17 mouse cellular contexts compared by ENCODE assay signal in the genomic region with DNA sequence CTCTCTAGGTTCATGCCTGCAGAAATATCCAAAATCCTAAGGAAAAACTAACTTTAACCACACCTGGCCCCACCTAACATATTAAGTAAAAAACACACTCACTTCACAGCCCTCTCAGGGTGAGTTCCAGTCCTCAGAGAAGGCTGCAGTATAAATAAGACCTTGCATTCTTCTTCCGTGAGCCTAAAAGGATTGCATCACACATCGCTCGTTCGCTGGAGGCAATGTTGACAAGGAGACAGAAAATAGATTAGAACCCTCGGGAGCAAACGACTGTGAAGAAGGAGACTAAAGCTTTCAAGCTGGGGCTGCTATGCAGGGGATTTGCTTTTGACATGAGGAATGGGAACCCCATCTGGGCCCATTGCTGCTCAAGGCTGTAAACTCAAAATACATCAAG. TPM values are rescaled to one million over a fixed set of nuclear protein-coding genes. Genes with fewer than 3 reads are reported as not detected.
DNase-seq lines count a peak whose midpoint lies in the region; ATAC-seq and TF ChIP-seq lines count a peak whose summit lies in the region.
"Had no signal": no experiment of that assay in that cellular context is flagged by ENCODE, and none has a peak within 500 bp of the region (broad histone marks: within the 10 kb centered on the region; RNA-seq: fewer than 3 reads in every experiment).

No protein-coding gene starts in this region.

- no peaks in the 10 kb centered on the region for H3K27me3 ChIP-seq in embryonic facial prominence, embryonic 14.5 days (replicated peaks; ENCODE audit: control insufficient read depth, insufficient read depth, low read length)
- no peaks in the 10 kb centered on the region for H3K27me3 ChIP-seq in embryonic facial prominence, embryonic 10.5 days (replicated peaks; ENCODE audit: low read depth, poor library complexity, severe bottlenecking)
- H3K27me3 ChIP-seq in lung, embryonic 15.5 days, result no peaks in the 10 kb centered on the region
- H3K27me3 ChIP-seq in midbrain, postnatal 0 days (ENCODE audit: insufficient read depth, low read length), result no peaks in the 10 kb centered on the region

- peak overlapping the region; percentile 39 for H3K27ac ChIP-seq in embryonic facial prominence, embryonic 14.5 days (replicated peaks; ENCODE audit: low read depth, low read length)
- no peak overlapping the region for H3K27ac ChIP-seq in embryonic facial prominence, embryonic 10.5 days (replicated peaks)
- H3K27ac ChIP-seq in lung, embryonic 15.5 days, result 0 out of 2 replicates have a peak overlapping the region, but pooled peaks have one; percentile 25
- no peak overlapping the region for H3K27ac ChIP-seq in midbrain, postnatal 0 days (ENCODE audit: low read depth, low read length)
- H3K27ac ChIP-seq: layer of hippocampus, adult 2 months had no signal

- H3K4me3 ChIP-seq in embryonic facial prominence, embryonic 14.5 days (ENCODE audit: low read depth, low read length), result no peak overlapping the region
- H3K4me3 ChIP-seq in embryonic facial prominence, embryonic 10.5 days, result no peak overlapping the region
- no peak overlapping the region for H3K4me3 ChIP-seq in lung, embryonic 15.5 days
- H3K4me3 ChIP-seq in midbrain, postnatal 0 days (ENCODE audit: low read depth, low read length), result no peak overlapping the region
- H3K4me3 ChIP-seq: layer of hippocampus, adult 2 months had no signal

- no peak overlapping the region for H3K4me2 ChIP-seq in embryonic facial prominence, embryonic 14.5 days (ENCODE audit: low read depth, low read length)
- no peak overlapping the region for H3K4me2 ChIP-seq in lung, embryonic 15.5 days
- H3K4me2 ChIP-seq in midbrain, postnatal 0 days (ENCODE audit: low read depth, low read length, poor library complexity, severe bottlenecking), result no peak overlapping the region
- H3K4me2 ChIP-seq: heart, embryonic 11.5 days; liver, embryonic 11.5 days had no signal

- peak; percentile 72 for DNase-seq in embryonic facial prominence, embryonic 14.5 days (ENCODE audit: low spot score)
- DNase-seq in embryonic facial prominence, embryonic 10.5 days (ENCODE audit: low spot score), result no peak
- no peak for DNase-seq in lung, postnatal 10 days
- peak; percentile 40 for DNase-seq in adrenal gland, postnatal 14 days
- peak; percentile 30 for DNase-seq in midbrain, postnatal 0 days (ENCODE audit: low spot score)
- no peak for DNase-seq in heart, adult 18-20 months
- DNase-seq in thymus, postnatal 10 days (ENCODE audit: low spot score in 2 of 2), result no peak
- DNase-seq: cerebellum, adult 11-12 months; cerebellum, postnatal 36 days; kidney, postnatal 10 days; thymus, adult 18-20 months had no signal

- H3K36me3 ChIP-seq in embryonic facial prominence, embryonic 14.5 days (ENCODE audit: control insufficient read depth, insufficient read depth, low read length), result no peaks in the 10 kb centered on the region
- no peaks in the 10 kb centered on the region for H3K36me3 ChIP-seq in embryonic facial prominence, embryonic 10.5 days (replicated peaks)
- no peaks in the 10 kb centered on the region for H3K36me3 ChIP-seq in lung, embryonic 15.5 days
- no peaks in the 10 kb centered on the region for H3K36me3 ChIP-seq in midbrain, postnatal 0 days (ENCODE audit: insufficient read depth, low read length)

- H3K9me3 ChIP-seq in embryonic facial prominence, embryonic 14.5 days (ENCODE audit: control insufficient read depth, low read length), result no peaks in the 10 kb centered on the region
- no peaks in the 10 kb centered on the region for H3K9me3 ChIP-seq in embryonic facial prominence, embryonic 10.5 days
- no peaks in the 10 kb centered on the region for H3K9me3 ChIP-seq in lung, embryonic 15.5 days
- H3K9me3 ChIP-seq in midbrain, postnatal 0 days (ENCODE audit: low read length), result no peaks in the 10 kb centered on the region

- ATAC-seq in embryonic facial prominence, embryonic 14.5 days (ENCODE audit: low read depth), result no peak
- ATAC-seq in lung, embryonic 15.5 days (ENCODE audit: borderline replicate concordance, extremely low read depth, low FRiP score, low TSS enrichment), result no peak
- ATAC-seq in midbrain, postnatal 0 days (ENCODE audit: low FRiP score), result no peak
- ATAC-seq: forebrain, embryonic 16.5 days; intestine, postnatal 0 days had no signal

- no peak for TF ChIP-seq CTCF in midbrain, postnatal 0 days (IDR thresholded peaks at IDR 0.05)

- 28% methylated on average over 6 of the region's 6 CpGs for WGBS in embryonic facial prominence, embryonic 14.5 days
- WGBS in embryonic facial prominence, embryonic 10.5 days, result 40% methylated on average over 6 of the region's 6 CpGs
- 5% methylated on average over 6 of the region's 6 CpGs for WGBS in lung, embryonic 15.5 days
- 13% methylated on average over 6 of the region's 6 CpGs for WGBS in midbrain, postnatal 0 days

- no peak overlapping the region for H3K9ac ChIP-seq in embryonic facial prominence, embryonic 14.5 days (ENCODE audit: low read depth, low read length)
- H3K9ac ChIP-seq in lung, embryonic 15.5 days, result no peak overlapping the region
- H3K9ac ChIP-seq in midbrain, postnatal 0 days (replicated peaks; ENCODE audit: low read length, poor library complexity, severe bottlenecking), result no peak overlapping the region

- H3K4me1 ChIP-seq in embryonic facial prominence, embryonic 14.5 days (ENCODE audit: control insufficient read depth, insufficient read depth, low read length), result peaks cover 24% of the 10 kb centered on the region
- peaks cover 31% of the 10 kb centered on the region for H3K4me1 ChIP-seq in embryonic facial prominence, embryonic 10.5 days
- H3K4me1 ChIP-seq in lung, embryonic 15.5 days, result 0 out of 2 replicates have a peak, but pooled peaks cover 5% of the 10 kb centered on the region
- H3K4me1 ChIP-seq in midbrain, postnatal 0 days (ENCODE audit: insufficient read depth, low read length), result no peaks in the 10 kb centered on the region

RNA-seq across cellular contexts. Expression of gene Pknox1, which starts 21.0 kb away (rescaled TPM):
- polyA plus RNA-seq in embryonic facial prominence, embryonic 14.5 days (2014; fragmentation: Nextera tagmentation; extraction: Ambion mirVana), result 31.1 and 31.3 TPM in 2 replicates
- 22.9 and 25.1 TPM in 2 replicates for polyA plus RNA-seq in embryonic facial prominence, embryonic 10.5 days (2016; fragmentation: Nextera tagmentation; extraction: Ambion mirVana)
- polyA plus RNA-seq in lung, embryonic 15.5 days (2015; fragmentation: Nextera tagmentation; extraction: Ambion mirVana), result 41.6 and 42.4 TPM in 2 replicates
- total RNA-seq in adrenal gland, postnatal 14 days (2021), result 21.4 and 22.1 TPM in 2 replicates
- 18.3 and 22.7 TPM in 2 replicates for total RNA-seq in midbrain, postnatal 0 days (2014; rRNA removed)
- 14.3 and 14.9 TPM in 2 replicates for polyA plus RNA-seq in midbrain, postnatal 0 days (2015; fragmentation: Nextera tagmentation; extraction: Ambion mirVana)
- 10 to 100 TPM; 10.6 to 12.7 TPM for total RNA-seq in heart, adult 18-20 months (2021)

RNA-seq across cellular contexts. Expression of gene Ndufv3, which starts 23.7 kb away (rescaled TPM):
- 283 and 316 TPM in 2 replicates for polyA plus RNA-seq in embryonic facial prominence, embryonic 14.5 days (2014; fragmentation: Nextera tagmentation; extraction: Ambion mirVana)
- polyA plus RNA-seq in embryonic facial prominence, embryonic 10.5 days (2016; fragmentation: Nextera tagmentation; extraction: Ambion mirVana), result 242 and 244 TPM in 2 replicates
- 237 and 240 TPM in 2 replicates for polyA plus RNA-seq in lung, embryonic 15.5 days (2015; fragmentation: Nextera tagmentation; extraction: Ambion mirVana)
- 547 and 568 TPM in 2 replicates for total RNA-seq in adrenal gland, postnatal 14 days (2021)
- 221 and 257 TPM in 2 replicates for total RNA-seq in midbrain, postnatal 0 days (2014; rRNA removed)
- polyA plus RNA-seq in midbrain, postnatal 0 days (2015; fragmentation: Nextera tagmentation; extraction: Ambion mirVana), result 513 and 552 TPM in 2 replicates
- total RNA-seq in heart, adult 18-20 months (2021), result 1,000 to 10,000 TPM; 1,409 to 1,497 TPM

RNA-seq across cellular contexts. Expression of gene Wdr4, which starts 23.8 kb away (rescaled TPM):
- polyA plus RNA-seq in embryonic facial prominence, embryonic 14.5 days (2014; fragmentation: Nextera tagmentation; extraction: Ambion mirVana), result 29.3 and 31.7 TPM in 2 replicates
- 67.7 and 73.5 TPM in 2 replicates for polyA plus RNA-seq in embryonic facial prominence, embryonic 10.5 days (2016; fragmentation: Nextera tagmentation; extraction: Ambion mirVana)
- 38.0 and 39.9 TPM in 2 replicates for polyA plus RNA-seq in lung, embryonic 15.5 days (2015; fragmentation: Nextera tagmentation; extraction: Ambion mirVana)
- 22.2 and 26.3 TPM in 2 replicates for total RNA-seq in adrenal gland, postnatal 14 days (2021)
- 66.0 and 66.8 TPM in 2 replicates for total RNA-seq in midbrain, postnatal 0 days (2014; rRNA removed)
- 27.0 and 29.3 TPM in 2 replicates for polyA plus RNA-seq in midbrain, postnatal 0 days (2015; fragmentation: Nextera tagmentation; extraction: Ambion mirVana)
- total RNA-seq in heart, adult 18-20 months (2021), result 1 to 10 TPM; 5.8 to 6.5 TPM

Comparison
In these comparisons a context has a peak if more than half of its experiments do, and no peak if none do; other contexts are left out.
1. DNase-seq: peak in embryonic facial prominence, embryonic 14.5 days (single experiment), adrenal gland, postnatal 14 days (single experiment) and midbrain, postnatal 0 days (single experiment); none in embryonic facial prominence, embryonic 10.5 days (single experiment), lung, postnatal 10 days (single experiment), heart, adult 18-20 months (0 of 2) and thymus, postnatal 10 days (0 of 2).
2. H3K27ac ChIP-seq: peak in embryonic facial prominence, embryonic 14.5 days (single experiment) and lung, embryonic 15.5 days (single experiment); none in embryonic facial prominence, embryonic 10.5 days (single experiment) and midbrain, postnatal 0 days (single experiment).